Mouse (Mus musculus) thymus, postnatal 14 days (tissue): ENCODE data around the gene Myh10.

Source experiments
- DNase-seq: peaks from one replicate; pipeline ENCODE4 v3.0.0; 2021

The Myh10 gene

DNA sequence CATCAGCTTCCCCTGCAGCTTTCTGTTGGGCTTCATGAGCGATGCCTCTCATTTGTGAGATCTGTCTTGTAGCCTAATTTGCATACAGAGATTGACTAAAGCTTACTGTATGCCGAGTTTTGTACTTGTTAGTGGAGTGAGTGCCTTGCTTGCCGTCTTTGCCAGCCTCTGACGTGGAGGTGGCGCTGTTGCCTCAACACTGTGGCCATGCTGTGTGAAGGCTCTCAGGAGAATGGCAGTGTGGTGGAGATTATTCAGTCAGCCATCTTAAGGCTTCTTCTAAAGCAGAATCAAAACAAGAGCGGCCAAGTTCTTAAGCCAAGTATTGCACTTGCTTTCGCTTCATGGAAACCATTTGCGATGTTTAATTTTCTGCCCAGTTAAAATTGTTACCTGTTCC is 59.6 kb downstream of the Myh10 start:
- peak; percentile 58 for DNase-seq

DNA sequence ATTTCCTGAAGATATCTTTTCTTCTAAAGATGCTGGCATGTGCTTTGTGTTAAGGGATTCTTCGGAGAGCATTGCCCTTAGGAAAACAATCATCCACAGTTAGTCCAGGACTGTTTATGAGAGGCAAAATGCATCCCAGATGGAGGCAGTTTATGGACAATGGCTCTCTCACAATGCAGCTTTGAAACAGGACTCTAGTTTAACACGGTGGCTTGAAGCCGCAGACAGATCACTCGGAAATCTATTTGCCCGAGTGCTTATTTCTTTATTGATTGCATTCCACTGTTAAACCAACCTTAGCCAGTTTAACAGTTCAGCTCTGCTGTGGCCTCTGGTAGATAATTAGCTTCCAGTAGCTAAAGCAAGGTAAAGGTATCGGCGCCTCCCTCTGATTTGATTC is 62.9 kb downstream of the Myh10 start:
- no peak for DNase-seq

DNA sequence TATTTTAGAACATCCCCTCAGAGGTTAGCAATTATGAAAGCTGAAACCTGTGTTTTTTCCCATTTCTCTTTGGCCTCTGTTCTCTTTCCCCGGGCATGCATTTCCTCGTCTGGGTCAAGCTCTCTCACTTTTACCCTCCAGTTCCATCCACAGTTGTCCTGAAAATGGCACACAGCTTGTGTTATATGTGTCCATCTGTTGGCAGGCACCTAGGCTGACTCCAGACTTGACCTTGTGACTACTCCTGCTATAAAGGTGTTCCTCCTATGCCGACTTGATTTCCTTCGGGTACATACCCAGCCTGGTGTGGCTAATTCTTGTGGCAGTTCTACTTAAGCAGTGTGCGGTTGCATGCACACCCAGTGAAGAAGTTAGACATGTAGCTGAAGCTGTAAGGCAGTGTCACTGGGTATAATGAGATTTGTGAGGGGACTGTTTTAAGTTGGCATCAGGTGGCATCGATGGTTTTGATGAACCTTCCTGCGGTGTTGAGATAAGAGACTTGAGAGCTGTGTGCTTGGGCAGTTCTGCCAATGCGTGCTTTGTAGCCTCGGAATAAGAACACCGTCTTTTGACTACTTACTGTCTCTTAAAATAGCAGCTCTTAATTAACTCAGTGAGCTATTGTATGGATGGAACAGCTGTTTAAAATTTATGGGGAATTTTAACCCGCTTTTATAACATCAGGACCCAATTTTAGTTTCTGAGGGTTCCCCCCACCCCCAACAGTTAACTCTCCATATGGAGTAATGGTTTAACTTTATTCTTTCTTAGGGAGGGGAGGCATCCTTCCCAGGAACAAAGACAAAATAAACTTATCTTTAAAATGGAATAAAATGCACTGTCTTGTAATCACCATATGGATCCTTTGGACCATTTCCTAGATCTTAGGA is 65.3 kb downstream of the Myh10 start:
- DNase-seq: no peak

DNA sequence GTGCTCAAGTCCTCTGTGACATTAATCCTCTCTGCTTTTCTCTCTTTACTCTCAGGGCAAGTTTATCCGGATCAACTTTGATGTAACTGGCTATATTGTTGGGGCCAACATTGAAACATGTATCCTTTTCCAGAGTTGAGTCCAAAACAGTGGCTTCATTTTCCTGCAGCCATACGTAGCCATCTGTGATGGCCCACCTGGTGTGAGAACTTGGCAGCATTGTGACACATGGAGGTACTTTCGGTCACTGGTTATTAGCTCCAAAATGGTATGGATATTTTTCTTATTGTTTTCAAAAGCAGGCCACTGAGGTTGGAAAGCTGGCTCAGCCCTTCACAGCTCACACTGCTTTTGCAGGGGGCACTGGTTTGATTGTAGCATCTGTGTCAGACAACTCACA is 68.3 kb downstream of the Myh10 start:
- no peak for DNase-seq

DNA sequence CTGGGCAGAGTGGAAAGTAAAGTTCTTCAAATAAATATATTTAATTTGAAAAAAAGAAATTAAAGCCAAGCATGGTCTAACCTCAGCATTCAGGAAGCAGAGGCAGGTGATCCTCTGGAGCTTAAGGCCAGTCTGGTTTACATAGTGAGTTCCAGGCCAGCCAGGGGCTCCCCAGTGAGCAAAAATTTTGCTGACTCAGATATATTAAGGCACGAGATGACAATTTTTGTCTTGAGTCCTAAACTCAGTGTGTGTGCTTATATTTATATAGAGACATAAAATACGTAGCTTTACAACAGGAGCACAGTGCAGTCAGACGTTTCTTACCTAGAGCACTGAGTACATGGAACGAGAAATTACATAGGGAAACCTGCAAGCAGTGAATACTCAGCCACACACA is 69.8 kb downstream of the Myh10 start:
- no peak for DNase-seq

DNA sequence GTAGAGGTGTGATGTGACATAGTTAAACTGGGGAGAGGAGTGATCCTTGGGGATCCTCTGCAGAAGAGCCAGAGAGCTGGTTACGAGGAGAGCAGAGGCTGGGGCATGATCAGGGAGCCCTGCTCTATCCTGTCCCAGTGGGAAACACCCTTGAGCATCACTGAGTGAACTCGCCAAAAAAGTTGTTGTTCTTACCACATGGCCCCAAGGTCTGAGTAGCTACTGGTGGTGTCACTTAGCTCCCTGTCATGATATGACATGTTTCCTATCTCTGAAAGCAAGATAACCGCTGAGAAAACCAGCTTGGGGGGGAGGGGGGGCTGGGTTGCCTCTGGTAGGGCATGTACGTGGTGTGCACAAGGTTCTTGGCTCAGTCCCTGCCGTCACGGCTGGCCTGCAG is 70.3 kb downstream of the Myh10 start:
- DNase-seq: no peak

DNA sequence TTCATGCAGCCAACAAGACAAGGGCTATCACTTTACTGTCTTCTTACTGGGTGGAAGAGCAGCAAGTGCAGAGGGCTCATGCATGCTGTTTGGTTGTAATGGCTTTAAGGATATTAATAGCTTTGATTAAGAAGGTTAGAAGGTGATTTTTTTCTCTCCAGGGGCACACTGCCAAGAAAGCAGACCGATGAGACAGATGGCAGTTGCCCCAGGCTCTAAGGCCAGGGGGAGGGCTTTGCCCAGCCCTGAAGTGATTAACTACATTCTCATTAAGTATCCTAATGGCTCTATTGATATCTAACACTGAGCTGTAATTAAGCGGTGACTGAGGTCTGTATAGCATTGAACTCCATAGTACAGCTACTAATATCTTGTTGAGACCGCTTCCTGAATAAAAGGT is 73.3 kb downstream of the Myh10 start:
- no peak for DNase-seq

DNA sequence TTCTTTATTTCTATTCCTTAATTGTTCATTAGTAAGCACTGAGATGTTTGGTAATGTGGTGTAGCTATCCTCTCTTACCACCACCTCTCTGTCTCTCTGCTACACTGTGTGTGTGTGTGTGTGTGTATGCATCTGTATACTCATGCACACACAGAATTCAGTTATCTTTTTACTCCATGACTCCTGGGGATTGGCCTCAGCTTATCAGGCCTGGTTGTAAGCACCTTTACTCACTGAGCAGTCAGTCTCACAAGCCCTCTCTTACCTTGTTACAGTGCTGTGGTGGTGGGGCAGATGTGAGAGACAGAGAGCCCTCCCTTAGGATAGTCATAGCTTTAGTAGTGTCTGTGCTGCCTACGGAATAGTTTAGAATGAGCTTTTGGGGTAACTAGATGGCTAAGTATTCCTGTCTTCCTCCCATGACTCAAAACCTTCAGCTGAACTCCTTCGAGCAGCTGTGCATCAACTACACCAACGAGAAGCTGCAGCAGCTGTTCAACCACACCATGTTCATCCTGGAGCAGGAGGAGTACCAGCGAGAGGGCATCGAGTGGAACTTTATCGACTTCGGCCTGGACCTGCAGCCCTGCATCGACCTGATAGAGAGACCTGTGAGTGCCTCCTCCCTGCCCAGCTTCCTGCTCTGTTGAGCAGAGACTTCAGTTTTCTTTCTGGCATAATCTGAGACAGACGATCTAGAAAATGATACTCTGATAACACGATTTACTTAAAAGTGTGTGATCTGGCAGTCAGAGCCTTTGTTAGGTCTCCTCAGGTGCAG is 76.6 kb downstream of the Myh10 start:
- DNase-seq: no peak

DNA sequence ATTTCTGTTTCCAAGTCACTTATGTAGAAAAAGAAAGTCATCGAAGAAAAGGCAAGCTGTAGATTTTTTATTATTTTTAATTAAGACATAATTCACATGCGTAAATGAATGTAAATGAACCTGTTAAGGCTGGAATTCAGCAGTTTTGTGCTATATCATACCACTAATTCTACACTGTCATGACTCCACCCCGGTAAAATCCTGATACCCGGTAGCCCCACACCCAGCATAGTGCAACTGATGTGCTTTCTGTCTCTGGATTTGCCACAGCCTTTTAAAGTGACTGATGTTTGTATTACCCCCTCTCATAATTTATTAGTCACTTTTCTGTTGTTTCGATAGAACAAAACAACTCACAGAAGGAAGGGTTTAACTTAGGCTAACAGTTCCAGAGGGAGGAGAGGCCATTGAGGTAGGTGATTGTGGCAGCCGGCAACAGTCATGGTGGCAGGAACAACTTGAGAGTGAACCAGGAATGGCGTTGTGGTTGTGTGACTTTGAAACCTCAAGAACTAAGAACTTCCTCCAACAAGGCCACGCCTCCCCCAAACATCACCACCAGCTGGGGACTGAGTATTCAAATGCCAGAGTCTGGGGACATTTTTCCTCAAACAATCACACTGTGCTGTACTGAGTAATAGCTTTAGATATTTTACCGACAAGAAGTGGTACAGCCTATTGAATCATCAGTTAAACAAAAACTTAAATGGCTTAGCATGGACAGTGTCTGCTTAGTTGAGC is 78.6 kb downstream of the Myh10 start:
- peak; percentile 27 for DNase-seq

DNA sequence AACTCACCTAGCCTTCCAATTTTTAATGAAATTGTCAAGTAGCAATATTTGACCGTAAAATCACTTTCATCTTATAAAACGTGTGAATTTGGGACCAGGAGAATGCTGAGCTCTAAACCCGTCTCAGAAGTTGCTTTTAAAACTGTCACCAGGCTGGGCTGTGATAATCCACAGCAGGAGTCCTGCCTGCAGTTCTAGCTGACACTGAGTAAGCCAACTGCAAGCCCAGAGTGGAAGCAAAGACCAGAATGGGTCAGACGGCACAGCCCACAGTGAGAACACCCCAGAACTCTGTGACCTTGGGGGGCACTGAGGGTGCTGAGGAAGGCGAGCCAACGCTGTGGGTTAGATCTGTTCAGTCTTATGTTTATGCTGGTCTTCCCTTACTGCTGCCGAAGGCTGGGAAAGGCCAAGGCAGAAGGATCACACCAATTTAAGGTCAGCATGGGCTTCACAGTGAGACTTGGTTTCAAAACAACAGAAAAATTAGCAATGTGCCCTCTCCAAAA is 84.8 kb downstream of the Myh10 start:
- no peak for DNase-seq

DNA sequence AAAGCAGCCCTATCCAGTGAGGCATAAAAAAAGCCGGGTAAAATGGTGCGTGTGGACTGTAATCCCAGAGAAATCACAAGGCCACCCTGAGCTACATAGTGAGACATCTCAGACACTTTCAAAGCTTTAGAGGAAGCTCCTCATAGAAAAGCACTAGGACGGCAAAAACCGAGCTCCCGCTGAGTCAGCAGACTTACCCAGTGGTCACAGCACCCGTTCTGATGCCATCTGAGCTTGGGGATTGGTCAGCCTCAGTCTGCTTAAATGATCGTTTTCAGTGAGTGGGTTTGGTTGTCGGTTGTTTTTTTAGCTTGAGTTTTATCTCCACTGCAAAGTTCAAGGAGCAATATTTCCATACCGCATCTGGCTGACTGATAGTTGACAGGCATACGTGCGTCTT is 86.6 kb downstream of the Myh10 start:
- DNase-seq: no peak

DNA sequence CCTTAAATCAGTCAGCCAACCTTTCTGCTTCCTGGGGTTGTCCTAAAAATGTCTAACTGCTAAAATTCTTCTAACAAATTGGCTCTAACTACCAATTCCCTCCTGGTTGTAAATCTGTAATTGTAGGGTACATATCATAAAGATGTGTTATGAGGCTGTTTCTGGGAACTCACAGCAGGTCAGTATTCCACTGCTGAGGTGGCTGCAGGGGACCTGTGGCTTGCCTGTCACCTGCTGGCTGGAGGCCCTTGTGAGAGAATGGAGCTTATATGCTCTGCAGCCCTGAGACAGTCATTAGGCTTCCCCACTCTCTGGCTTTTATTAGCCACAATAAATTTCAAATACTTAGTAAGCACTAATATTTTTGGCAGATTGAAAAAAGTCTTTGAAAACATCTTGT is 87.5 kb downstream of the Myh10 start:
- no peak for DNase-seq

DNA sequence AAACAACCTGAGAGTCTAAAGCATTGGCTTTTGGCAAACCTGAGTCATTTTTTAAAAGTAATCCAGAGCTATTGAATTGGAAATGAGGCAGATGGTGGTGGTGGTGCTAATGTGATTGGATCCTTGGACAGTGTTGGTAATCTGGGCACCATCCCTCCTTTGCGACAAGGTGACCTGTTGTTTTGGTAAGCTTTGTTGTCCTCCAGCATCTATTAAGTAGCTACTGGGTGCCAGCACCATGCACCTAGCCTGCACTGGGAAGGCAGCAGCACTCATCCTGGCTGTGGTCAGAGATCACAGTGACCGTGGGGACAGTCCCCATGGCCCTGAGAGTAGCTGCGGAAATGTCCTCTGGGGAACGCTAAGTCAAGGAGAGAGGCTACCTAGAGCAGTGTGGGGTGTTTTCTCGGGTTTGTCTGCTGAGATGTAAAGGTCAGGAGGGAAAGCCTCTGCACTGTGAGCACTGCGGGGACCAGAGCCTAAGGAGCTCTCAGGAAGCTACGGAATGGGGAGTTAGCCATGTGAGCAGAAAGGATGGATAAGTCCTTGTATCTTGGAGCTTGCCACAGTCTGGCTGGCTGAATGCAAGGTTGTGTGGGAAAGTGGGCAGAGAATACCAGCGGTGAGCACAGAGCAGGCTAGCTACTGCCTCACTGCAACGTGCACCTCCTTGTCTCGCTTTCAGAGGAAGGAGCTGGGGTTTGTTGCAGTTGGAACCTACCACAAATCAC is 88.5 kb downstream of the Myh10 start:
- DNase-seq: no peak

DNA sequence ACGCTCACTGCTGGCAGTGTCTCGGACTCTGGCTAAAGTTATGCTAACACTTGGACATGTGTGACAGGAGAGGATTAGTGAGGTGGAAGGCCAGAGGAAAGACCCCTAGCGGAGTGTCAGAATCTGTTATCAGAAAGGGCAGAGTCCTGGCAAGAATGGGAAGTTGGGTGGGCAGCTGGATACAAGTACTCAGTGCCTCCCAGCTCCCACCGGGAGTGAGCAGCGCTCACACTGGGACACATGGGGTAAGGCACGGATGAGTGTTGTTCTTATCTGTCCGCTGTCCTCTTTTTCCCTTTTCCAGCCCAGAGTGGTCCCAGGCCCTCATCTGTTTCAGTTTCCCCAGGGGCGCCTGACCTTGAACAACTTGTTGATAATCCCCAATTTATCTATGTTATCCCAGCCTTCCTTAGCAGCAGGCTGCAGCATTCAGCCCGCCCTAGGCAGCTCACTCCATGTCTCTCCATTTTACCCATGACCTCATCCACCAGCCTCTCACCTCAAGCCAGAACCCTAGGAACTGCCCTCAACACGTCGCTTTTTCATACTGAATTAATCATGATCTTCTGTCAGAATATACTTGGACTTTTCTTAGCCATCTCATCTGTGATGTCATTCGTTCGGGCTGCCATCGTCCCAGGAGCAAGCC is 89.2 kb downstream of the Myh10 start:
- DNase-seq: no peak

DNA sequence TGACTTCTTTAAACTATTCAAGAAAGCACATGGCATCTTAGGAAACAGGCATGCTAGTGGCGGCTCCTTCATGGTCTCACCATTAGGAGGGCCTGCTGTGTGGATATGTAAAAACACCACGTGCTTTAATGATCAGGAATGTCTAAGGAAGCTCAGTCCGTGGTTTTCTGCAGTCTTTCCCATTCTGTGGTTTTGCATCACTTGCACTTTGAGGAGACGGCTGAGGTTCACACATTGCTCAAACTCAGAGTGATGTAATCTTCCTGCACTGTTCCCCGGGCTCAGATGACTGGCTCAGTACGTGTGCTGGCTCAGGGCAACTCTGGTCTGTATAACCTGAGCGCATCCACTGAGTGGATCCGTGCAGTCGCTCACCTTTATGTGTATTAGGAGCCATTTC is 91.0 kb downstream of the Myh10 start:
- no peak for DNase-seq

DNA sequence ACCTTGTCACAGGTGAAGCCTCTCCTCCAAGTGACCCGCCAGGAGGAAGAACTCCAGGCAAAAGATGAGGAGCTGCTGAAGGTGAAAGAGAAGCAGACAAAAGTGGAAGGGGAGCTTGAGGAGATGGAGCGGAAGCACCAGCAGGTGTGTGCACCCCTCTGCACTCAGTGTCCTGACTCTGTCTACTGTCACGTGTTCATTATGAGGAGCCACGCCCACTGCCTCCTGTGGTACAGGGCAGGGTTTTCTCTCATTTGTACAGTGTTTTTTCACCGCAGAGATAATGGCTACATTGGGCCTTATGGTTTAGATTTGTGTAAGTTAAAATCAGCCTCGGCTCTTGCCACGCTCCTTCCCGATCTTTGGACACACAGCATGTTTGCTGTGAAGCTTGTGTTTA is 94.5 kb downstream of the Myh10 start:
- peak; percentile 47 for DNase-seq

DNA sequence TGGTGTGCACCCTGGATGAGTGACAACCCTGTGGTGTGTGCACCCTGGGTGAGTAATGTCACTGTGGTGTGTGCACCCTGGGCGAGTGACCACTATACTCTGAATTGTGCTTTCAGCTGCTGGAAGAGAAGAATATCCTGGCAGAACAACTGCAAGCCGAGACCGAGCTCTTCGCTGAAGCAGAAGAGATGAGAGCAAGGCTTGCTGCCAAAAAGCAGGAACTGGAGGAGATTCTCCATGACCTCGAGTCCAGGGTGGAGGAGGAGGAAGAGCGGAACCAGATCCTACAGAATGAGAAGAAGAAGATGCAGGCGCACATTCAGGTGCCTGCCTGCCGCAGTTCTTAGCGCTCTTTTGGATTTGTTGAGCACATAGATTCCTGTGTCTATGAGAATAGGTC is 95.9 kb downstream of the Myh10 start:
- DNase-seq: no peak

DNA sequence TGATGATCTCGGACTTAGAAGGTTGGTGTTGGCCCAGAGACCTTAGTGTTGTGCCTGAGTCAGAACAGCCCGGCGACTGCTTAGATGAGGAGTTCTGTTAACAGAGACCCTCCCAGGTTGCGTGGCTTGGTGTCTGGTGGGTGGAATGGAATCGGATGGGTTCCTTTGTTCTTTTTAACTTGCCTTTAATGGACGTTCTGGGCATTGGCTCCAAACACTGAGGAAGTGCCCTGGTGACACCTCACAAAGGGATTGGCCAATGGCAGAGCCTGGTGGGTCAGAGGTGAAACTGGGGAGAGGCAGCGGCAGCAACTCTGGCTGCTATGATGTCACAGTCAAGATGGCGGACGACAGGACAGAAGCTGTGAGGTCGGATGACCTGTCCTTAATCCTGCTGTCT is 99.4 kb downstream of the Myh10 start:
- no peak for DNase-seq

DNA sequence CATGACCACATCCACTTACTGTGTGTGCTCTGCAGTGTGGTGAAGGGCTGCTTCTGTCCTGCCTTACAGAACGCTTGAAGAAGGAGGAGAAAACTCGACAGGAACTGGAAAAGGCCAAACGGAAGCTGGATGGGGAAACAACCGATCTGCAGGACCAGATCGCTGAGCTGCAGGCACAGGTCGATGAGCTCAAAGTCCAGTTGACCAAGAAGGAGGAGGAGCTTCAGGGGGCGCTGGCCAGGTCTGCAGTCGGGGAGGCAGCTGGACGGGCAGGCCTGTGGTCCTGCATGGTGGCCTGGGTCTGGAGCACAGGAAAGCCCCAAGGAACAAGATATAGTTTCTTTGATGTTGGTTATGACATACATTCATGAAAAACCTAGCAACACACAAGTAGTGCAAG is 100.4 kb downstream of the Myh10 start:
- no peak for DNase-seq

DNA sequence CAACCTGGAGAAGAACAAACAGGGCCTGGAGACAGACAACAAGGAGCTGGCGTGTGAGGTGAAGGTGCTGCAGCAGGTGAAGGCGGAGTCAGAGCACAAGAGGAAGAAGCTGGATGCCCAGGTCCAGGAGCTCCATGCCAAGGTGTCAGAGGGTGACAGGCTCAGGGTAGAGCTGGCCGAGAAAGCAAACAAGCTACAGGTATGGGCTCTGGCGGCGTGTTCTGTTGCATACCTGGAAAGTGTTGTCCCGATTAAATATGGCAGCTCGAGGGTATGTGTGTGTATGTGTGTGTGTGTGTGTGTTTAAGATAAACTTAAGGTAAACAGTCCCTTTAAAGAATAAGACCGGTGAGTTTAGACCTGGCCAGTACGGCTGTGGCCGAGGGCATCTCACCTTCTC is 106.9 kb downstream of the Myh10 start:
- DNase-seq: no peak

DNA sequence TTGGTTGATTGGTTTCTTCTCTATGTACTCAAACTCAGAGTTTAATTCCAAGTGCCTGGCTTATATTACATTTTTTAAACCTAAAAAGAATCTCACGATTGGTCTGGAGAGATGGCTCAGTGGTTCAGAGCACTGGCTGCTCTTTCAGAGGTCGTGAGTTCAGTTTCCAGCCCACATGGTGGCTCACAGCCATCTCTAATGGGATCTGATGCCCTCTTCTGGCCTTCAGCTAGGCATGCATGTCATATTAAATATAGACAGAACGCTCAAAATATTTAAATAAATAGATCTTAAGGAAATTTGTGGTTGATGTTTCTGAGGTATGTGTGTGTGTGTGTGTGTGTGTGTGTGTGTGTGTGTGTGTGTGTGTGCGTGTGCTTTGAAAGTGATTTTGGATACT is 113.8 kb downstream of the Myh10 start:
- no peak for DNase-seq

DNA sequence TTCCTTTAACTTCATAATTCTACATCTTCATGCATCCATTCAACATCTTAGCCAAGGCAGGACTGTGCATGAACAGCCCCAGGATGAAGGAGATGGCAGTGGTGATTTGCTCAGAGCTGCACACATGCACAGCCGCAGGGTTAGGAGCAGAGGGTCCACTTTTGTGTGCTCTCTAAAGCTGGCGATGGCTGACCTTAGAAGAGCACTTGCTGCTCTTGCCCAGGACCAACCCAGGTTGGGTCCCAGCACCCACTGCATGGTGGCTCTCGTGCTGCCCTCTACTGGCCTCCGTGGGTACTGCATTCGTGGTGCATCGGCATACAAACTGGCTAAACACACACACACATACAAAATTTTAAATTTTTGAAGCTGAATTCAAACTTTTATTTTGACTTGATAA is 116.4 kb downstream of the Myh10 start:
- peak; percentile 79 for DNase-seq
